Mouse (Mus musculus) effector memory CD4-positive, alpha-beta T cell, adult 5 months (primary cell): ENCODE measurements around the gene Zfp951. TPM values are rescaled to one million over a fixed set of nuclear protein-coding genes. Genes with fewer than 3 reads are reported as not detected.

ENCODE experiments used
- polyA plus RNA-seq: library from polyadenylated mRNA; unstranded; fragments of 100-300 nt; shearing (Covaris generic); gene quantifications from one replicate; pipeline ENCODE4 v1.2.1, GENCODE M21; 2017

The Zfp951 gene
- polyA plus RNA-seq: 6.1 TPM

GRCm38 (mm10) chr5:104859962-104860525, at the start of gene Zfp951:
Gene Zfp951 (minus strand): TSS chr5:104860070.

Other genes with a start within 250 kb of the Zfp951 start
- 12.7 TPM for gene Abcg3, start 122.6 kb upstream of the Zfp951 start, polyA plus RNA-seq